Mouse (Mus musculus): ENCODE measurements around the gene Me3.

- TF ChIP-seq CTCF (IDR thresholded peaks at IDR 0.05; ENCODE audit: control insufficient read depth, insufficient read depth, low read length): no peak
- TF ChIP-seq POLR2A (IDR thresholded peaks at IDR 0.05; ENCODE audit: borderline replicate concordance, control insufficient read depth, low read depth, low read length): no peak
Measured at GRCm38 (mm10) chr7:89677850-89678249, 45.7 kb downstream of the Me3 start.

All from bone marrow, adult 2 months (tissue).